Mouse (Mus musculus) lung, postnatal 14 days (tissue): ENCODE data around the gene Tnr.

Experiments
- DNase-seq: peaks from one replicate; pipeline ENCODE4 v3.0.0; 2021

Gene Tnr

GRCm38 (mm10) chr1:159979096-159979495 is 455.5 kb downstream of the Tnr start:
- DNase-seq = no peak

- no peak for DNase-seq
Measured at GRCm38 (mm10) chr1:159980355-159980754, 456.8 kb downstream of the Tnr start.
